Mouse (Mus musculus): ENCODE measurements around the gene Nrbp1. TPM values are rescaled to one million over a fixed set of nuclear protein-coding genes. Genes with fewer than 3 reads are reported as not detected.

The Nrbp1 gene
- 36.9 and 37.8 TPM in 2 replicates for polyA plus RNA-seq (2012; rRNA removed)

GRCm38 (mm10) chr5:31240637-31241521, at the start of gene Nrbp1, which contains the start of gene Gm9970:
TSS of gene Nrbp1 (plus strand) at chr5:31240864.
TSS of gene Gm9970 (minus strand) at chr5:31241232.

GRCm38 (mm10) chr5:31192939-31193630, 47.6 kb upstream of the Nrbp1 start, which contains the start of the genes Snx17 and Eif2b4:
TSS of gene Snx17 (plus strand) at chr5:31193227.
TSS of gene Eif2b4 (minus strand) at chr5:31193430.

GRCm38 (mm10) chr5:31201742-31202590, 38.7 kb upstream of the Nrbp1 start, which contains the start of gene Zfp513:
TSS of gene Zfp513 (minus strand) at chr5:31202303.

DNA sequence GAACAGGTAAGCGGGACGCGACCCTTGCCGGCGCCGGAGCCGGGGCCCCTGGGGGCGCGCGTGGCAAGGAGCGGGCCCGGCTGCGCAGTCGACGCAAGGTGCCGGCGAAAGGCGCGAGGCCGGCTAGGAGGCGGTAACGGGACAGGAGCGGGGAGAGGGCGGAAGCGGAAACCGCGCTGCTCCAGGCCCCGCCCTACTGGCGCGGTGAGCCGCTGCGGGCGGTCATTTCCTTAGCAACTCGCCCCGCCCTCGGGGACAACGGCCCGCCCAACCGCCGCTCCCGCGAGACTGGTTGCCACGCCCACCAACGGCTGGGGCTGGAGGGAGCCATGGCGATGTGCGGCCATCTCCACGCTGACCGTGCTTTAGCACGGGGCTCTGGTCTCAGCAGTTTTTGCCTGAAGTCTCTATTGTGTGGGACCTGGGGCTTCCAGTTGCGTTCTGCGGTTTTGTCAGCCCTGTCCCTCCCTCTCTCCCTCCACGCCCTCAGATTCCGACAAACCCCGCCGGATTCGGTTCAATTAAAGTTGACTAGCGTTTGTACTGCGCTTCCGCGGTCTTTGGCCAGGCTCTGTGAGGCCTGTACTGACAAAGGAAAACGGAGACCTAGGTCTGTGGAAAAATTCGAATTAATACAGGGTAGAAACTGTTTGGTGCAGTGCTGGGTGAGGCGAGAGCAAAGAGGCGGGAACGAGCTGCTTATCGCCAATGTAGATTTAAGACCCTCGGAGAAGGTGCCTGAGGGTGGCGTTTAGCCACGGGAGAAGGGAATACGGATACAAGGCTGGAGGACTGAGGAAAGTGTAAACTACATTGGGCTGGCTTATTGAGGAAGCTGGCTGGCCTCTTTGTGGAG, 20.0 kb upstream of the Nrbp1 start, which contains the start of gene Ppm1g:
Gene Ppm1g, minus strand, starts transcription at position 240 of the 856 bp plus-strand sequence.

GRCm38 (mm10) chr5:31251541-31252101, 11.0 kb downstream of the Nrbp1 start, which contains the start of gene Krtcap3:
TSS of gene Krtcap3 (plus strand) at chr5:31251691.

GRCm38 (mm10) chr5:31290521-31291360, 50.1 kb downstream of the Nrbp1 start, which contains the start of gene Ift172:
TSS of gene Ift172 (minus strand) at chr5:31291116.

DNA sequence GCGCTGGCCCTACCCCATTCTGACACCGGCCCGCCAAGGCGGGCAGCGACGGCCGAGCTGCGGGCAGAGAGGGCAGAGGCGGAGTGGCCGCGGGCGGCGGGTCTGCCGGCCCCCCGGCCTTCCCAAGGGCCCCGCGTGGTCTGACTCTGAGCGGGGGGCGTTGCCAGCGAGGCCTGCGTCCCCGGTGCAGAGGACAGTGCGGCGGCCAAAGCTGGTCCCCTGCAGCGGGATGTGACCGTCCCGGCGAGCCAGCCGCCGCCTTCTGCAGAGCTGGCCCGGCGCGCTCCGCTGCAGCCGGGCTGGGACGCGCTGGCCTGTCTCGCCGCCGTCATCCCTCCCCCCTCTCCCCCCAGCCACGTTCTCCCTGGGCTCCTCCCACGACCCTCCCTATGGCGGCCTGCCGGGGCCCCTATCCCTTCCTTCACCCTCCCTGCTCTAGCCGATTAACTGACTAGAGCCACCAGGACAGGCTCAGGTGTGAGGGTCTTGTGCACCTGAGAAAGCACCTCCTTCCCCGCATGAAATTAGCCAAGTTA, 55.0 kb downstream of the Nrbp1 start, which contains the start of gene Fndc4:
Gene Fndc4, minus strand, starts transcription at position 475 of the 536 bp plus-strand sequence.

DNA sequence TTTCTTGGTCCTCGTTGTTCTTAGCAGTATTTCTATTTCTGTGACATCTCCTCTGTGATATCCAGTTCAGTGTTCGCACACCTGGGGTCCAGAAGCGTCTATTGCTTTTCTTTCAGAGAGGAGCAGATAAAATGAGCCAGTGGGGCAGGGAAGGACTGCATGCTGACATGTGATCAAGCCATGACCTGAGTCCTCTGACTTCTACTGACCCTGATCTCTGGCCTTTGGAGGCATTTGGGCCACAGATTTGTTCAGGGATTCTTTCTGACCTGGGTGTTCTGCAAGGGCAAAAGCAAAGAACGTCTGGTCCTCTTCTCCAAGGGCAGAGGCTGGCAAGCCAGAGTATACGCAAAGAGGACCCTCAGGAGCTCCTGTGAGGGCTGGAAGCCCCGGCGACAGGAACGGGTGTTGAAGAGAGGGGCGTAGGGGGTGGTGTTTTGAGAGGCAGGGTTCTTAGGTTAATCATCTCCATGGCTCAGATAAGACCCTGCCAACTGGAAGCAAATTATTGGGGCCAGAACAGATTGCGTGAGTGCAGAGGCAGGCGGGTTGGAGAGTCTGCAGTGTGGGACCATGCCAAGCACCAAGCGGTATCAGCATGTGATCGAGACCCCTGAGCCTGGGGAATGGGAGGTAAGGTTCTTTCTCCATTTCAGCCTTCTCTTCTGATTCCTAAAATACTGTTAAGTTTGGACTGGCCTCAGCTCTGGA, 56.5 kb downstream of the Nrbp1 start, which contains the start of gene Gckr:
Gene Gckr, plus strand, starts transcription at position 397 of the 711 bp plus-strand sequence.

Other genes with a start within 250 kb of the Nrbp1 start
- gene Atraid, start 192.6 kb upstream of the Nrbp1 start, polyA plus RNA-seq (2012; rRNA removed), result 64.9 and 72.9 TPM in 2 replicates
- 4.8 and 4.9 TPM in 2 replicates for gene Slc5a6, start 191.9 kb upstream of the Nrbp1 start, polyA plus RNA-seq (2012; rRNA removed)
- gene Cad, start 186.1 kb upstream of the Nrbp1 start, polyA plus RNA-seq (2012; rRNA removed), result 6.5 and 9.2 TPM in 2 replicates
- not detected in 2 replicates for gene Dnajc5g, start 134.6 kb upstream of the Nrbp1 start, polyA plus RNA-seq (2012; rRNA removed)
- gene Slc30a3, start 132.6 kb upstream of the Nrbp1 start, polyA plus RNA-seq (2012; rRNA removed), result 0.21 and 0.24 TPM in 2 replicates
- gene Trim54, start 124.2 kb upstream of the Nrbp1 start, polyA plus RNA-seq (2012; rRNA removed), result 0.02 TPM in 1 of 2 replicates, not detected in the other
- gene Ucn, start 102.0 kb upstream of the Nrbp1 start, polyA plus RNA-seq (2012; rRNA removed), result not detected in 2 replicates
- gene Mpv17, start 86.6 kb upstream of the Nrbp1 start, polyA plus RNA-seq (2012; rRNA removed), result 35.6 and 35.8 TPM in 2 replicates
- 0.66 and 0.88 TPM in 2 replicates for gene Gm29609, start 61.0 kb upstream of the Nrbp1 start, polyA plus RNA-seq (2012; rRNA removed)
- 24.0 and 29.8 TPM in 2 replicates for gene Gtf3c2, start 60.7 kb upstream of the Nrbp1 start, polyA plus RNA-seq (2012; rRNA removed)
- gene Snx17, start 47.6 kb upstream of the Nrbp1 start, polyA plus RNA-seq (2012; rRNA removed), result 21.4 and 21.6 TPM in 2 replicates
- 24.2 and 24.7 TPM in 2 replicates for gene Eif2b4, start 47.4 kb upstream of the Nrbp1 start, polyA plus RNA-seq (2012; rRNA removed)
- 10.7 and 12.1 TPM in 2 replicates for gene Zfp513, start 38.6 kb upstream of the Nrbp1 start, polyA plus RNA-seq (2012; rRNA removed)
- gene Ppm1g, start 20.2 kb upstream of the Nrbp1 start, polyA plus RNA-seq (2012; rRNA removed), result 58.9 and 59.9 TPM in 2 replicates
- not detected in 2 replicates for gene Gm9970, start 368 bp downstream of the Nrbp1 start, polyA plus RNA-seq (2012; rRNA removed)
- gene Krtcap3, start 10.8 kb downstream of the Nrbp1 start, polyA plus RNA-seq (2012; rRNA removed), result 11.9 and 12.5 TPM in 2 replicates
- 5.0 and 5.2 TPM in 2 replicates for gene Ift172, start 50.3 kb downstream of the Nrbp1 start, polyA plus RNA-seq (2012; rRNA removed)
- 5.7 and 6.2 TPM in 2 replicates for gene Fndc4, start 55.2 kb downstream of the Nrbp1 start, polyA plus RNA-seq (2012; rRNA removed)
- gene Gckr, start 56.6 kb downstream of the Nrbp1 start, polyA plus RNA-seq (2012; rRNA removed), result 48.7 and 57.4 TPM in 2 replicates
- 6.0 and 7.5 TPM in 2 replicates for gene Zfp512, start 211.6 kb downstream of the Nrbp1 start, polyA plus RNA-seq (2012; rRNA removed)
- gene 4930548H24Rik, start 244.9 kb downstream of the Nrbp1 start, polyA plus RNA-seq (2012; rRNA removed), result 0.01 and 0.02 TPM in 2 replicates

Measured in liver, embryonic 18 days (tissue).